Mouse (Mus musculus): ENCODE measurements around the gene Gm45140. TPM values are rescaled to one million over a fixed set of nuclear protein-coding genes. Genes with fewer than 3 reads are reported as not detected.
A peak's percentile ranks its signal among the peaks of the same experiment; 100 is the strongest.

Gm45140 gene
- polyA plus RNA-seq, 1 experiment from 2014 or later, result 2.2 TPM

- Histone ChIP-seq H3K27ac (no peak overlapping the region), H3K4me3 (no peak overlapping the region), H3K4me1 (replicated peaks) (0 out of 2 replicates have a peak, but pooled peaks cover 2% of the 10 kb centered on the region), H3K9ac (no peak overlapping the region), H3K36me3 (peaks cover 10% of the 10 kb centered on the region; the same call in 1 of the 2 replicates), H3K9me3 (replicated peaks) (no peaks in the 10 kb centered on the region), H3K27me3 (no peaks in the 10 kb centered on the region), H3K4me2 (no peak overlapping the region)
- no peak for ATAC-seq (replicated peaks; ENCODE audit: insufficient number of reproducible peaks, insufficient read depth, low FRiP score, low read depth)
- 80% methylated on average over 6 of the region's 6 CpGs for WGBS
Measured at GRCm38 (mm10) chr6:87796251-87796880, 39.2 kb downstream of the Gm45140 start.

- Histone ChIP-seq H3K9me3 (replicated peaks) (no peaks in the 10 kb centered on the region), H3K4me3 (no peak overlapping the region), H3K36me3 (peaks cover 10% of the 10 kb centered on the region; the same call in 1 of the 2 replicates), H3K27ac (no peak overlapping the region), H3K4me2 (no peak overlapping the region), H3K9ac (no peak overlapping the region), H3K4me1 (replicated peaks) (peaks cover 9% of the 10 kb centered on the region; the same call in 1 of the 2 replicates), H3K27me3 (no peaks in the 10 kb centered on the region)
- ATAC-seq (replicated peaks; ENCODE audit: insufficient number of reproducible peaks, insufficient read depth, low FRiP score, low read depth), result no peak
- WGBS, result 70% methylated on average over 6 of the region's 6 CpGs
Measured at GRCm38 (mm10) chr6:87795385-87796150, 40.0 kb downstream of the Gm45140 start.

GRCm38 (mm10) chr6:87793821-87794510 lies 41.6 kb downstream of the Gm45140 start:
- WGBS, result 89% methylated on average over 10 of the region's 10 CpGs
- H3K36me3 ChIP-seq, result peaks cover 10% of the 10 kb centered on the region; the same call in 1 of the 2 replicates
- no peak overlapping the region for H3K27ac ChIP-seq
- no peak for ATAC-seq (replicated peaks; ENCODE audit: insufficient number of reproducible peaks, insufficient read depth, low FRiP score, low read depth)
- H3K4me3 ChIP-seq, result no peak overlapping the region
- no peak overlapping the region for H3K4me2 ChIP-seq
- no peaks in the 10 kb centered on the region for H3K27me3 ChIP-seq
- H3K9me3 ChIP-seq (replicated peaks), result no peaks in the 10 kb centered on the region
- H3K4me1 ChIP-seq (replicated peaks), result peaks cover 20% of the 10 kb centered on the region
- no peak overlapping the region for H3K9ac ChIP-seq

GRCm38 (mm10) chr6:87791826-87792225 lies 43.8 kb downstream of the Gm45140 start:
- no peak overlapping the region for H3K9ac ChIP-seq
- no peaks in the 10 kb centered on the region for H3K9me3 ChIP-seq (replicated peaks)
- H3K27me3 ChIP-seq, result no peaks in the 10 kb centered on the region
- peaks cover 25% of the 10 kb centered on the region for H3K4me1 ChIP-seq (replicated peaks)
- no peak overlapping the region for H3K27ac ChIP-seq
- H3K4me2 ChIP-seq, result no peak overlapping the region
- no peak for ATAC-seq (replicated peaks; ENCODE audit: insufficient number of reproducible peaks, insufficient read depth, low FRiP score, low read depth)
- no peak overlapping the region for H3K4me3 ChIP-seq
- peaks cover 10% of the 10 kb centered on the region; the same call in 1 of the 2 replicates for H3K36me3 ChIP-seq
- WGBS, result 91% methylated on average over 5 of the region's 5 CpGs

DNA sequence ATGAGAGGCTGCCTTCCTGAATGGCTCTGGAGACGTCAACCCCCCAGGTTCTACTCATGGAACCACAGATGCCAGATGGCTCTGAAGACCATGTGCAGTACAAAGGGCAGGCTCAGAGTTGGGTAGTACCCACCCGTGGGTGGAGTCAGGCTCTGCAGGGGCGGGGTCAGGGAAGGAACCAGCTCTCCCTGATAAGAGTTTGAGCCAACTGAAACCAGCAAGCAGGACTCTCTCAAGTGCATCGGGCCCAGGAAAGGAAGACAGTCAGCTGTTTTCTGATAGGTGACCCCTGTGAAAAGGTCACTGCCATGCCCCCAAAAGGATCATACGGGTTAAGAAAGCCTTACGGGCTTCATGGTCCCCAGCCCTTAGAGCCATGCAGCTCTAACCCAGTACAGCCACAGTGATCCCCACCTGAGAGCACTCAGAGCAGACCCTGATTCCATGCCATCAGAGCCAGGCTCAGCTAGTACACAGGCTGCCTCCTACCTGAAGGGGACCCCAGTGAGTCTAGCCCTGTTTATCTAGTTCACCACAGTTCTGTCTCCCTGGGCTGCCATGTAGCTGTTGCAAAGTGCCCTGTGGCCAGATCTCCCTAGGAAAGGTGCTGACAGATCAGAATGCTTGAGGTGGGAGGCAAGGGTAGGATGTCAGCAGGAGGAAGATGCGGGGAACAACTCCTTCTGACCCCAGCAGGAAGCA lies 44.7 kb downstream of the Gm45140 start:
- WGBS, result 56% methylated on average over 7 of the region's 7 CpGs
- H3K36me3 ChIP-seq, result peaks cover 10% of the 10 kb centered on the region; the same call in 1 of the 2 replicates
- no peaks in the 10 kb centered on the region for H3K27me3 ChIP-seq
- H3K4me2 ChIP-seq, result no peak overlapping the region
- no peaks in the 10 kb centered on the region for H3K9me3 ChIP-seq (replicated peaks)
- no peak for ATAC-seq (replicated peaks; ENCODE audit: insufficient number of reproducible peaks, insufficient read depth, low FRiP score, low read depth)
- no peak overlapping the region for H3K27ac ChIP-seq
- no peak overlapping the region for H3K9ac ChIP-seq
- peaks cover 23% of the 10 kb centered on the region for H3K4me1 ChIP-seq (replicated peaks)
- H3K4me3 ChIP-seq, result no peak overlapping the region

DNA sequence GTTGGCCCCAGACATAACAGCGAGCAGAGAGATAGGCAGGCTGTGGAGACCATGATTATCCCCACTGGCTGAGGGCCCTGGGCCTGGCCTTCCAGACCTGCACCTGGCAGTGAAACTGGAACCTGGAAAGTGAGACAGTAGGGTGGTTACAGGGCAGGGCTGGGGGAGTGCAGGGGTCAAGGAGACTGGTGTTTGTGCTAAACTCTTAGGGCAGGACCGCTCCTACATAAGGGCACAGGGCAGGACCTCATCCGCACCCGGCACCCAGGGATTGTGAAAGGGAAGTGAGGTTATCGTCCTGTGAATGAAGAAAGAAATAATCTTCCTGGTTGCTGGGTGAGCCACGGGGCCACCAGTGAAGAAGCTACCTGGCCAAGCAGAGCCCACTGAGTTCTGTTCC lies 45.8 kb downstream of the Gm45140 start:
- Histone ChIP-seq H3K36me3 (peaks cover 10% of the 10 kb centered on the region; the same call in 1 of the 2 replicates), H3K9me3 (replicated peaks) (no peaks in the 10 kb centered on the region), H3K4me2 (no peak overlapping the region), H3K9ac (no peak overlapping the region), H3K4me3 (no peak overlapping the region), H3K27ac (peak overlapping the region; percentile 64), H3K27me3 (no peaks in the 10 kb centered on the region), H3K4me1 (replicated peaks) (peaks cover 23% of the 10 kb centered on the region)
- 89% methylated on average over 6 of the region's 6 CpGs for WGBS
- no peak for ATAC-seq (replicated peaks; ENCODE audit: insufficient number of reproducible peaks, insufficient read depth, low FRiP score, low read depth)

DNA sequence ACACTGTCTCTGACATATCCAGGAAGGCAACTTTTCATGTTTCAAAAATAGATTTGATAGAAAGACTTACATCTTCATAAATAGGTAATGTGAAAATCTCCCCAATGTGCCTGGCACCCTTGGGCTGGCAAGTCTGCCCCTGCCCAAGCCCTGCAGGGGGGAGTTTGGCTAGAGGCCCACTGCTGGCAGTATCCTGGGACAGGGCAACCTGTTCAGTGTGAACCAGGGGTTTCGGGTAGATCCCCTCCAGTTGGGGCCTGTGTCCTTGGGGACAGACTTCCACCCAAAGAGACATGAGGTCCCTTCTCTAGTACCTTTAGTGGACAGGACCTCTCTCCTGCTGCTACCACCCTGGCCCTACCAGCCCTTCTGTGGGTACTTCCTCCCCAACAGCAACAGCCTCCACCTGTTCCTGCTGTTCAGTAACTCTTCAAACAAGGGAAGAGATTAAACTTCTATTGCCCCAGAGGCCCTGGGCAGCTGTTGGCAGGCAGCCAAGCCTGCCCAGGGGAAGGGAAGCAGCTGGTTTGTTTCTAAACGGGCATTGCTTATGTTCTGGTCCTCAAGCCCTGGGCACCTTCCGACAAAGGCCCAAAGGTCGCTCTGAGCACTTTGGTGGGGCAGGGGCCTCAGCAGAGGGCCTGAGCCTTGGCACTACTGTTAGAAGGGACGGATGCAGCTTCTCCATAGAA lies 46.6 kb downstream of the Gm45140 start:
- 36% methylated on average over 5 of the region's 5 CpGs for WGBS
- Histone ChIP-seq H3K27ac (peak overlapping the region; percentile 64), H3K4me1 (replicated peaks) (peaks cover 23% of the 10 kb centered on the region), H3K9me3 (replicated peaks) (no peaks in the 10 kb centered on the region), H3K36me3 (peaks cover 10% of the 10 kb centered on the region; the same call in 1 of the 2 replicates), H3K9ac (no peak overlapping the region), H3K4me2 (no peak overlapping the region), H3K27me3 (no peaks in the 10 kb centered on the region), H3K4me3 (no peak overlapping the region)
- ATAC-seq (replicated peaks; ENCODE audit: insufficient number of reproducible peaks, insufficient read depth, low FRiP score, low read depth), result peak; percentile 41; the same call in 1 of the 2 replicates

- no peaks in the 10 kb centered on the region for H3K27me3 ChIP-seq
- WGBS, result 91% methylated on average over 9 of the region's 9 CpGs
- H3K9me3 ChIP-seq (replicated peaks), result no peaks in the 10 kb centered on the region
- H3K36me3 ChIP-seq, result peaks cover 10% of the 10 kb centered on the region; the same call in 1 of the 2 replicates
- no peak overlapping the region for H3K4me3 ChIP-seq
- peaks cover 23% of the 10 kb centered on the region for H3K4me1 ChIP-seq (replicated peaks)
- no peak overlapping the region for H3K27ac ChIP-seq
- no peak overlapping the region for H3K4me2 ChIP-seq
- no peak overlapping the region for H3K9ac ChIP-seq
- no peak for ATAC-seq (replicated peaks; ENCODE audit: insufficient number of reproducible peaks, insufficient read depth, low FRiP score, low read depth)
Measured at GRCm38 (mm10) chr6:87788266-87788895, 47.2 kb downstream of the Gm45140 start.

GRCm38 (mm10) chr6:87787108-87787890 lies 48.3 kb downstream of the Gm45140 start:
- no peak overlapping the region for H3K27ac ChIP-seq
- H3K36me3 ChIP-seq, result peaks cover 6% of the 10 kb centered on the region; the same call in 1 of the 2 replicates
- no peak for ATAC-seq (replicated peaks; ENCODE audit: insufficient number of reproducible peaks, insufficient read depth, low FRiP score, low read depth)
- no peak overlapping the region for H3K9ac ChIP-seq
- H3K27me3 ChIP-seq, result no peaks in the 10 kb centered on the region
- H3K4me1 ChIP-seq (replicated peaks), result peaks cover 23% of the 10 kb centered on the region
- H3K9me3 ChIP-seq (replicated peaks), result no peaks in the 10 kb centered on the region
- H3K4me2 ChIP-seq, result no peak overlapping the region
- H3K4me3 ChIP-seq, result no peak overlapping the region
- WGBS, result 67% methylated on average over 6 of the region's 6 CpGs

GRCm38 (mm10) chr6:87786621-87787020 lies 49.0 kb downstream of the Gm45140 start:
- H3K36me3 ChIP-seq, result no peaks in the 10 kb centered on the region
- ATAC-seq (replicated peaks; ENCODE audit: insufficient number of reproducible peaks, insufficient read depth, low FRiP score, low read depth), result no peak
- H3K9ac ChIP-seq, result no peak overlapping the region
- H3K4me3 ChIP-seq, result no peak overlapping the region
- WGBS, result 72% methylated on average over 5 of the region's 5 CpGs
- H3K4me2 ChIP-seq, result no peak overlapping the region
- H3K27me3 ChIP-seq, result no peaks in the 10 kb centered on the region
- H3K4me1 ChIP-seq (replicated peaks), result peaks cover 23% of the 10 kb centered on the region
- no peak overlapping the region for H3K27ac ChIP-seq
- no peaks in the 10 kb centered on the region for H3K9me3 ChIP-seq (replicated peaks)
